Mouse (Mus musculus) liver, adult (tissue): Measurements from ENCODE around the gene Wnt9b.

ENCODE experiments used
- GATA4 ChIP-seq: IDR thresholded peaks from 2 replicates; pipeline ENCODE4 v1.6.1; 2014; ENCODE audit warnings: mild to moderate bottlenecking, low read length; ENCODE audit not compliant: insufficient replicate concordance

Wnt9b gene

GRCm38 (mm10) chr11:103749306-103750089, at the start of gene Wnt9b:
Gene Wnt9b (minus strand): TSS chr11:103749821.
- TF ChIP-seq GATA4 = no peak

- TF ChIP-seq GATA4 = no peak
Observed at GRCm38 (mm10) chr11:103789951-103790350, 40.3 kb upstream of the Wnt9b start.

GRCm38 (mm10) chr11:103780152-103780551, 30.5 kb upstream of the Wnt9b start:
- TF ChIP-seq GATA4 = no peak

GRCm38 (mm10) chr11:103774228-103774530, 24.6 kb upstream of the Wnt9b start:
- no peak for TF ChIP-seq GATA4

GRCm38 (mm10) chr11:103773387-103774227, 24.0 kb upstream of the Wnt9b start, which contains the start of gene Wnt3:
Gene Wnt3 (plus strand): TSS chr11:103774150.
- no peak for TF ChIP-seq GATA4

GRCm38 (mm10) chr11:103772505-103773386, 23.1 kb upstream of the Wnt9b start:
- TF ChIP-seq GATA4 = no peak

- TF ChIP-seq GATA4 = no peak
Observed at GRCm38 (mm10) chr11:103771160-103771817, 21.7 kb upstream of the Wnt9b start.

GRCm38 (mm10) chr11:103765556-103766011, 16.0 kb upstream of the Wnt9b start:
- no peak for TF ChIP-seq GATA4

- no peak for TF ChIP-seq GATA4
Observed at GRCm38 (mm10) chr11:103764601-103765000, 15.0 kb upstream of the Wnt9b start.

- no peak for TF ChIP-seq GATA4
Observed at GRCm38 (mm10) chr11:103763410-103764163, 14.0 kb upstream of the Wnt9b start.

GRCm38 (mm10) chr11:103760101-103760500, 10.5 kb upstream of the Wnt9b start:
- TF ChIP-seq GATA4 = no peak

- TF ChIP-seq GATA4 = no peak
Observed at GRCm38 (mm10) chr11:103758706-103759105, 9.1 kb upstream of the Wnt9b start.

GRCm38 (mm10) chr11:103758054-103758453, 8.4 kb upstream of the Wnt9b start:
- TF ChIP-seq GATA4 = no peak

- TF ChIP-seq GATA4 = peak; percentile 46; the same call in 1 of the 2 replicates
Observed at GRCm38 (mm10) chr11:103750612-103751011, 991 bp upstream of the Wnt9b start.

GRCm38 (mm10) chr11:103735046-103735781, 14.4 kb downstream of the Wnt9b start:
- TF ChIP-seq GATA4 = peak; percentile 48; the same call in 1 of the 2 replicates
